Mouse (Mus musculus) brain, embryonic 14.5 days (tissue): ENCODE measurements at regions not wholly inside any gene's neighbourhood (a gene's known extent, or its start where the extent isn't known, plus 50 kb on each side); places are given as distances from the start of the nearest gene placed in this dataset.

Experiments used
- DNase-seq: peaks from one replicate; pipeline ENCODE4 v3.0.0-alpha.2; 2011; ENCODE audit warnings: low read depth
- CTCF ChIP-seq: fragments of 200-500 bp; IDR thresholded peaks from 2 replicates; pipeline ENCODE4 v1.5.1; 2012; ENCODE audit warnings: inconsistent platforms, mild to moderate bottlenecking, moderate library complexity, borderline replicate concordance; ENCODE audit not compliant: insufficient read depth, insufficient read length; ENCODE audit errors: extremely low read depth
- POLR2A ChIP-seq: fragments of 200-500 bp; IDR thresholded peaks from 2 replicates; pipeline ENCODE4 v1.6.1; 2012; ENCODE audit warnings: mild to moderate bottlenecking, inconsistent platforms, borderline replicate concordance; ENCODE audit not compliant: poor library complexity, insufficient read depth, insufficient read length, severe bottlenecking; ENCODE audit errors: extremely low read depth

- DNase-seq: no peak
- no peak for TF ChIP-seq CTCF
- no peak for TF ChIP-seq POLR2A
These were observed 83.3 kb upstream of the Plppr1 start for GRCm38 (mm10) chr4:48975810-48976209.

GRCm38 (mm10) chr4:48992021-48992420, 67.1 kb upstream of the Plppr1 start:
- TF ChIP-seq POLR2A: no peak
- TF ChIP-seq CTCF: no peak
- peak; percentile 66 for DNase-seq
